Mouse (Mus musculus) myocyte (in vitro differentiated cells): ENCODE measurements around the gene Ap1m2. TPM values are rescaled to one million over a fixed set of nuclear protein-coding genes. Genes with fewer than 3 reads are reported as not detected.

Source experiments
- H3K27me3 ChIP-seq: one replicate; pipeline ENCODE4 v1.6.1; 2011; ENCODE audit not compliant: control insufficient read depth, insufficient read depth, insufficient read length
- H3K36me3 ChIP-seq: one replicate; pipeline ENCODE4 v1.6.1; 2011; ENCODE audit not compliant: control insufficient read depth, insufficient read depth
- H3K4me2 ChIP-seq: one replicate; pipeline ENCODE4 v1.6.1; 2011; ENCODE audit warnings: low read depth, control low read depth
- H3K4me3 ChIP-seq: one replicate; pipeline ENCODE4 v1.5.1; 2011; ENCODE audit warnings: mild to moderate bottlenecking, control low read depth, moderate library complexity
- H3K79me2 ChIP-seq: one replicate; pipeline ENCODE4 v1.6.1; 2011; ENCODE audit not compliant: control insufficient read depth, insufficient read depth
- H3ac ChIP-seq: one replicate; pipeline ENCODE4 v1.6.1; 2011; ENCODE audit not compliant: control insufficient read depth, insufficient read length
- CEBPB ChIP-seq: IDR thresholded peaks from 2 replicates; pipeline ENCODE4 v1.6.1; 2011; ENCODE audit warnings: mild to moderate bottlenecking, moderate library complexity; ENCODE audit not compliant: poor library complexity, insufficient read depth, severe bottlenecking
- E2F4 ChIP-seq: IDR thresholded peaks from one replicate; pipeline ENCODE4 v1.6.1; 2011; ENCODE audit warnings: mild to moderate bottlenecking, control low read depth, moderate library complexity; ENCODE audit not compliant: insufficient read depth
- MAX ChIP-seq: IDR thresholded peaks from one replicate; pipeline ENCODE4 v1.6.1; 2011; ENCODE audit warnings: low read depth, mild to moderate bottlenecking, control low read depth
- MYOD1 ChIP-seq, 3 experiments: IDR thresholded peaks; one replicate each; pipeline ENCODE4 v1.6.1; 2011; ENCODE audit warnings: control low read depth in 2 of 3, low read depth in 2 of 3, mild to moderate bottlenecking in 2 of 3, moderate library complexity in 1 of 3; ENCODE audit not compliant: insufficient read length in 2 of 3, control insufficient read depth in 1 of 3
- MYOG ChIP-seq, 3 experiments: IDR thresholded peaks; one replicate each; pipeline ENCODE4 v1.6.1; 2011; ENCODE audit warnings: control low read depth in 2 of 3, low read depth in 2 of 3, mild to moderate bottlenecking in 2 of 3; ENCODE audit not compliant: insufficient read length in 2 of 3, control insufficient read depth in 1 of 3, insufficient read depth in 1 of 3
- POLR2A ChIP-seq: IDR thresholded peaks from one replicate; pipeline ENCODE4 v1.6.1; 2011; ENCODE audit warnings: low read depth, mild to moderate bottlenecking, control low read depth, moderate library complexity; ENCODE audit not compliant: insufficient read length
- POLR2AphosphoS2 ChIP-seq: IDR thresholded peaks from one replicate; pipeline ENCODE4 v1.6.1; 2011; ENCODE audit warnings: low read depth, control low read depth; ENCODE audit not compliant: insufficient read length
- REST ChIP-seq: IDR thresholded peaks from one replicate; pipeline ENCODE4 v1.6.1; 2011; ENCODE audit warnings: mild to moderate bottlenecking, control low read depth, moderate library complexity; ENCODE audit not compliant: insufficient read depth, insufficient read length
- SRF ChIP-seq: IDR thresholded peaks from one replicate; pipeline ENCODE4 v1.6.1; 2011; ENCODE audit warnings: low read depth; ENCODE audit not compliant: control insufficient read depth, insufficient read length
- TCF12 ChIP-seq: IDR thresholded peaks from one replicate; pipeline ENCODE4 v1.6.1; 2011; ENCODE audit warnings: mild to moderate bottlenecking, control low read depth; ENCODE audit not compliant: poor library complexity, insufficient read depth, severe bottlenecking
- USF1 ChIP-seq: IDR thresholded peaks from one replicate; pipeline ENCODE4 v1.6.1; 2011; ENCODE audit warnings: low read depth, mild to moderate bottlenecking, control low read depth, moderate library complexity
- polyA plus RNA-seq: library from polyadenylated mRNA; unstranded; fragments of >200 nt; fragmentation: generic; extraction: Trizol; gene quantifications from one replicate; pipeline ENCODE4 v1.2.1, GENCODE M21; 2012; ENCODE audit warnings: missing spikeins

The Ap1m2 gene
- polyA plus RNA-seq, 1 experiment: not detected

GRCm38 (mm10) chr9:21249629-21250508 is 62.3 kb downstream of the Ap1m2 start:
- Histone ChIP-seq H3K4me3 (no peak overlapping the region), H3K4me2 (peak overlapping the region; percentile 27), H3ac (no peak overlapping the region), H3K27me3 (peaks cover 10% of the 10 kb centered on the region), H3K79me2 (no peaks in the 10 kb centered on the region), H3K36me3 (no peaks in the 10 kb centered on the region)
- TF ChIP-seq MYOD1 (IDR thresholded peaks at IDR 0.05; ENCODE audit: control insufficient read depth in 1 of 3, insufficient read length in 2 of 3, low read depth in 2 of 3) (no peak), MYOG (IDR thresholded peaks at IDR 0.05; ENCODE audit: control insufficient read depth in 1 of 3, insufficient read depth in 1 of 3, insufficient read length in 2 of 3, low read depth in 2 of 3) (peak in 1 of 3 experiments; percentile 24), E2F4 (no peak)

- TF ChIP-seq MAX: no peak
- peak; percentile 27 for TF ChIP-seq POLR2A
- TF ChIP-seq REST: no peak
- TF ChIP-seq TCF12: no peak
- no peak within 1 kb of the TSS for H3ac ChIP-seq
- peaks cover 25% of the 10 kb centered on the region for H3K27me3 ChIP-seq
- no peak within 1 kb of the TSS for H3K4me3 ChIP-seq
- H3K79me2 ChIP-seq: no peaks in the 10 kb centered on the region
- no peaks in the 10 kb centered on the region for H3K36me3 ChIP-seq
- H3K4me2 ChIP-seq: peak within 1 kb of the TSS; percentile 65
These were observed 63.8 kb downstream of the Ap1m2 start, which contains the start of gene S1pr5 for GRCm38 (mm10) chr9:21248326-21248725. Gene S1pr5, minus strand, starts transcription at chr9:21248443.

- Histone ChIP-seq H3K4me3 (no peak overlapping the region), H3K4me2 (no peak overlapping the region), H3ac (no peak overlapping the region), H3K36me3 (no peaks in the 10 kb centered on the region), H3K79me2 (no peaks in the 10 kb centered on the region), H3K27me3 (peaks cover 25% of the 10 kb centered on the region)
- no peak for TF ChIP-seq MYOG (IDR thresholded peaks at IDR 0.05; ENCODE audit: control insufficient read depth in 1 of 3, insufficient read depth in 1 of 3, insufficient read length in 2 of 3, low read depth in 2 of 3)
- no peak for TF ChIP-seq USF1
- no peak for TF ChIP-seq POLR2AphosphoS2
- TF ChIP-seq POLR2A: no peak
These were observed 65.8 kb downstream of the Ap1m2 start for GRCm38 (mm10) chr9:21246342-21246741.

- H3K4me2 ChIP-seq: no peak overlapping the region
- no peak for TF ChIP-seq REST
- TF ChIP-seq POLR2A: no peak
- no peaks in the 10 kb centered on the region for H3K79me2 ChIP-seq
- no peak overlapping the region for H3ac ChIP-seq
- no peak overlapping the region for H3K4me3 ChIP-seq
- no peaks in the 10 kb centered on the region for H3K36me3 ChIP-seq
- H3K27me3 ChIP-seq: peaks cover 25% of the 10 kb centered on the region
These were observed 67.0 kb downstream of the Ap1m2 start for GRCm38 (mm10) chr9:21245113-21245487.

- no peaks in the 10 kb centered on the region for H3K36me3 ChIP-seq
- H3K27me3 ChIP-seq: peaks cover 25% of the 10 kb centered on the region
- H3ac ChIP-seq: peak overlapping the region; percentile 49
- no peak overlapping the region for H3K4me2 ChIP-seq
- TF ChIP-seq SRF: no peak
- no peak for TF ChIP-seq TCF12
- no peak for TF ChIP-seq POLR2A
- no peak for TF ChIP-seq MYOD1 (IDR thresholded peaks at IDR 0.05; ENCODE audit: control insufficient read depth in 1 of 3, insufficient read length in 2 of 3, low read depth in 2 of 3)
- no peak for TF ChIP-seq MAX
- no peak for TF ChIP-seq MYOG (IDR thresholded peaks at IDR 0.05; ENCODE audit: control insufficient read depth in 1 of 3, insufficient read depth in 1 of 3, insufficient read length in 2 of 3, low read depth in 2 of 3)
- no peak for TF ChIP-seq USF1
- TF ChIP-seq CEBPB: no peak
- no peak overlapping the region for H3K4me3 ChIP-seq
- no peaks in the 10 kb centered on the region for H3K79me2 ChIP-seq
These were observed 67.6 kb downstream of the Ap1m2 start for GRCm38 (mm10) chr9:21244428-21245112.

Other genes with a start within 250 kb of the Ap1m2 start
- gene Zglp1, start 245.2 kb downstream of the Ap1m2 start, polyA plus RNA-seq: 0.26 TPM
- 0.42 TPM for gene Gm49373, start 239.2 kb downstream of the Ap1m2 start, polyA plus RNA-seq
- 75.0 TPM for gene Fdx1l, start 238.7 kb downstream of the Ap1m2 start, polyA plus RNA-seq
- gene Gm38431, start 220.3 kb downstream of the Ap1m2 start, polyA plus RNA-seq: 2.2 TPM
- gene Raver1, start 220.3 kb downstream of the Ap1m2 start, polyA plus RNA-seq: 24.6 TPM
- 11.4 TPM for gene Tyk2, start 181.1 kb downstream of the Ap1m2 start, polyA plus RNA-seq
- gene Cdc37, start 162.4 kb downstream of the Ap1m2 start, polyA plus RNA-seq: 288 TPM
- gene Pde4a, start 146.6 kb downstream of the Ap1m2 start, polyA plus RNA-seq: 3.6 TPM
- 34.1 TPM for gene Keap1, start 73.0 kb downstream of the Ap1m2 start, polyA plus RNA-seq
- gene S1pr5, start 63.9 kb downstream of the Ap1m2 start, polyA plus RNA-seq: 0.22 TPM
- gene Atg4d, start 47.0 kb downstream of the Ap1m2 start, polyA plus RNA-seq: 39.8 TPM
- gene Kri1, start 24.4 kb downstream of the Ap1m2 start, polyA plus RNA-seq: 31.4 TPM
- gene Cdkn2d, start 20.9 kb downstream of the Ap1m2 start, polyA plus RNA-seq: 53.2 TPM
- gene Slc44a2, start 8.4 kb upstream of the Ap1m2 start, polyA plus RNA-seq: 173 TPM
- gene Ilf3, start 55.5 kb upstream of the Ap1m2 start, polyA plus RNA-seq: 56.6 TPM
- 55.3 TPM for gene Qtrt1, start 99.5 kb upstream of the Ap1m2 start, polyA plus RNA-seq
- gene Dnm2, start 112.6 kb upstream of the Ap1m2 start, polyA plus RNA-seq: 157 TPM
- gene Tmed1, start 197.9 kb upstream of the Ap1m2 start, polyA plus RNA-seq: 47.3 TPM
- gene AB124611, start 213.8 kb upstream of the Ap1m2 start, polyA plus RNA-seq: 0.22 TPM
- gene Carm1, start 234.6 kb upstream of the Ap1m2 start, polyA plus RNA-seq: 48.1 TPM